Mouse (Mus musculus) neural tube, embryonic 14.5 days (tissue): ENCODE measurements around the gene Erc1. TPM values are rescaled to one million over a fixed set of nuclear protein-coding genes. Genes with fewer than 3 reads are reported as not detected.
"Not testable (repeated sequence)": the region's sequence is repeated elsewhere in the genome, so short reads cannot be mapped to it uniquely, and the experiment has no call there.

Experiments
- ATAC-seq: fragments of 200-750 bp; cut with Nextera tagmentation; 2 replicates; pipeline ENCODE4 v1.8.0; 2017; ENCODE audit warnings: low read depth, mild to moderate bottlenecking, moderate TSS enrichment, moderate library complexity
- H3K27ac ChIP-seq: fragments of 300-500 bp; sonication (generic); 2 replicates; pipeline ENCODE4 v1.5.1; 2014; ENCODE audit warnings: low read depth, mild to moderate bottlenecking, control low read depth, low read length, moderate library complexity, mixed read lengths
- H3K27me3 ChIP-seq: fragments of 300-500 bp; sonication (generic); 2 replicates; pipeline ENCODE4 v1.6.1; 2014; ENCODE audit warnings: low read length; ENCODE audit not compliant: control insufficient read depth, insufficient read depth
- H3K36me3 ChIP-seq: fragments of 300-500 bp; sonication (generic); 2 replicates; pipeline ENCODE4 v1.6.1; 2014; ENCODE audit warnings: low read length, mixed read lengths; ENCODE audit not compliant: control insufficient read depth, insufficient read depth
- H3K4me1 ChIP-seq: fragments of 300-500 bp; sonication (generic); 2 replicates; pipeline ENCODE4 v1.6.1; 2014; ENCODE audit warnings: low read length; ENCODE audit not compliant: control insufficient read depth, insufficient read depth
- H3K4me2 ChIP-seq: fragments of 300-500 bp; sonication (generic); 2 replicates; pipeline ENCODE4 v1.6.1; 2014; ENCODE audit warnings: mild to moderate bottlenecking, low read depth, low read length, control low read depth
- H3K4me3 ChIP-seq: fragments of 300-500 bp; sonication (generic); 2 replicates; pipeline ENCODE4 v1.5.1; 2014; ENCODE audit warnings: low read depth, low read length, control low read depth, mixed read lengths
- H3K9ac ChIP-seq: fragments of 300-500 bp; sonication (generic); replicated peaks from 2 replicates; pipeline ENCODE4 v1.6.1; 2014; ENCODE audit warnings: low read depth, mild to moderate bottlenecking, control low read depth, low read length, mixed read lengths
- H3K9me3 ChIP-seq: fragments of 300-500 bp; sonication (generic); 2 replicates; pipeline ENCODE4 v1.6.1; 2016; ENCODE audit warnings: low read length; ENCODE audit not compliant: control insufficient read depth
- WGBS: fragments of 180-500 bp; shearing (Covaris S2); extraction: QIAGEN DNeasy Blood & Tissue Kit; methylation state at CpG from one replicate; pipeline ENCODE4 v1.1.7; 2014; 5-methylcytosine and 5-hydroxymethylcytosine counted together
- polyA plus RNA-seq: library from polyadenylated mRNA; unstranded; fragments of >200 nt; fragmentation: Nextera tagmentation; extraction: Ambion mirVana; gene quantifications from 2 replicates; pipeline ENCODE4 v1.2.1, GENCODE M21; 2014

Gene Erc1
- polyA plus RNA-seq, 1 experiment from 2014 or later: 66.1 TPM

GRCm38 (mm10) chr6:119818541-119818940 lies 29.4 kb downstream of the Erc1 start:
- Histone ChIP-seq H3K4me3 (no peak overlapping the region), H3K9ac (no peak overlapping the region), H3K36me3 (no peaks in the 10 kb centered on the region), H3K4me1 (no peaks in the 10 kb centered on the region), H3K27me3 (no peaks in the 10 kb centered on the region), H3K9me3 (no peaks in the 10 kb centered on the region), H3K4me2 (no peak overlapping the region), H3K27ac (no peak overlapping the region)
- ATAC-seq: no peak
- 97% methylated on average over 4 of the region's 4 CpGs for WGBS

DNA sequence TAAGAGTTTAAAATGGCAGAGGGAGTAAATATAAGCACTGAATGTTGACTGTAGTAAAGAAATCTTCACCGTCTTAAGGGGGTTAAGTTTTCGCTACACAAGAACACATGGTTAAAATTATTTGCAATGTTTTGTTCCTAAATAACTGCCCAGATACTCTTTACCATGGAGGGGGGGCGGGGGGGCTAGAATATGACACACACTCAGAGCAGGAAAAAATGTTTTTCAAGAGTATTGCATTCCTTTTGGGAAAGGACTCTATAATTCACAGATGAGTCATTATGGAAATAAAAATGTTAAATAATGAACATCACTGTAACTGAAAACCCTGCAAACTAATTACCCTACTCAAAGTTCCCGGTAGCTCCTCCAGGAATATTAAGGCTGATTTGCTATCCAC lies 32.5 kb downstream of the Erc1 start:
- Histone ChIP-seq H3K27me3 (no peaks in the 10 kb centered on the region), H3K9ac (no peak overlapping the region), H3K9me3 (no peaks in the 10 kb centered on the region), H3K36me3 (no peaks in the 10 kb centered on the region), H3K4me2 (no peak overlapping the region), H3K4me1 (no peaks in the 10 kb centered on the region), H3K4me3 (no peak overlapping the region), H3K27ac (no peak overlapping the region)
- ATAC-seq: no peak
- 68% methylated on average over 4 of the region's 4 CpGs for WGBS

DNA sequence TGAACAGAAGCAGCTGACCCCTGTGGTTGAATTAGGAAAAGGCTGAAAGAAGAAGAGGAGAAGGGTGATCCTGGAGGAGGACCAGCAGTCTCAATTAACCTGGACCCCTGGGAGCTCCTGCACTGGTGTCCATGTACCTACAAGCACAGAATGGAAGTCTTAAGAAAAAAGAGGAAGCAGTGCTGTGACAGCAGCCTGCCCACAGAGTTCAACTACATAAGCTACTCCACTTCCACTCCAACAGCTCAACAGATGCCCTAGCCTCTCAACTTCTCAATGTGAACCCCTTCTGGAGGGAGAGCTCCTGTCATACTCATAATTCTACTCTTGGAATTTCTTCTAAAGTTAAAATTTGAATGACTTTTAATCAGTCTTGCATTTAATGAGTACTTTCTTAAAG lies 34.9 kb downstream of the Erc1 start:
- not testable (repeated sequence) for H3K36me3 ChIP-seq, H3K4me1 ChIP-seq, H3K4me3 ChIP-seq, H3K9ac ChIP-seq, H3K4me2 ChIP-seq, H3K9me3 ChIP-seq, ATAC-seq, H3K27me3 ChIP-seq, H3K27ac ChIP-seq

DNA sequence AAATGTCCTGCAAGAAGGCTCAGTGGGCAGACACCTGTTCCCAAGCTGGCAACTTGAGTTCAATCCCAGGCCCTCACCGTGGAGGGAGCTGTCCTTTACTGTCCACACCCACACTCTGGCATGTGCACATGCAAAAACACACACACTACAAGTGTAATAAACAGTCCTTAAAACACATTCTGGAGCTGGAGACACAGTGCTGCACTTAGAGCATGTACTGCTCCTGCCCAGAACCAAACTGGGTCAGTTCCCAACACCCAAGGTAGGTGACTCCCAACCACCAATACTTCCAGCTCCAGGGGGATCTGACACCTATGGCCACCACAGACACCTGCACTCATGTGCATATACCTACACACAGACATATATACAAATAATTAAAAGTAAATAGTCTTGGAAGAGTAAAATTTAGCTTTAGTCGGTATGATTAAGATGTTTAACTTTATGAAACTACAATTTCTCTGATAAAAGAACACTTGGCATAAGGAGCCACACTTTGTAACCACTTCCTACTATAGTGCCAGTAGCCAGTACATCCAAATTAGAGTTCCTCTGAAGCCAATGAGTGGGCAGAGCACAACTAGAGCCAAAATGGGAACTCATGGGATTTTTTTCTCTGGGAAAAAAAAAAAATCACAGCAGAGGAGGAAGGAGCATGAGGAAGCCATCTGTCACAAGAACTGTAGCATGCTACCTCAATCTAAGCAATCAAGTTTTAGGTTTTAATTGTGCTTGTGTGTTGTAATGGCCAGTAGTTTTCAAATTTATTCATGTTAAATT lies 39.1 kb downstream of the Erc1 start:
- no peaks in the 10 kb centered on the region for H3K9me3 ChIP-seq
- H3K4me3 ChIP-seq: no peak overlapping the region
- H3K27me3 ChIP-seq: no peaks in the 10 kb centered on the region
- WGBS: 92% methylated on average over 2 of the region's 2 CpGs
- H3K36me3 ChIP-seq: no peaks in the 10 kb centered on the region
- no peak overlapping the region for H3K9ac ChIP-seq
- H3K4me1 ChIP-seq: no peaks in the 10 kb centered on the region
- H3K4me2 ChIP-seq: no peak overlapping the region
- no peak overlapping the region for H3K27ac ChIP-seq
- no peak for ATAC-seq

- Histone ChIP-seq H3K4me1 (no peaks in the 10 kb centered on the region), H3K4me3 (no peak overlapping the region), H3K27ac (no peak overlapping the region), H3K4me2 (no peak overlapping the region), H3K9me3 (no peaks in the 10 kb centered on the region), H3K36me3 (no peaks in the 10 kb centered on the region), H3K9ac (no peak overlapping the region), H3K27me3 (no peaks in the 10 kb centered on the region)
- no peak for ATAC-seq
- 92% methylated on average over 2 of the region's 2 CpGs for WGBS
These were observed 44.7 kb downstream of the Erc1 start for GRCm38 (mm10) chr6:119803239-119803638.

DNA sequence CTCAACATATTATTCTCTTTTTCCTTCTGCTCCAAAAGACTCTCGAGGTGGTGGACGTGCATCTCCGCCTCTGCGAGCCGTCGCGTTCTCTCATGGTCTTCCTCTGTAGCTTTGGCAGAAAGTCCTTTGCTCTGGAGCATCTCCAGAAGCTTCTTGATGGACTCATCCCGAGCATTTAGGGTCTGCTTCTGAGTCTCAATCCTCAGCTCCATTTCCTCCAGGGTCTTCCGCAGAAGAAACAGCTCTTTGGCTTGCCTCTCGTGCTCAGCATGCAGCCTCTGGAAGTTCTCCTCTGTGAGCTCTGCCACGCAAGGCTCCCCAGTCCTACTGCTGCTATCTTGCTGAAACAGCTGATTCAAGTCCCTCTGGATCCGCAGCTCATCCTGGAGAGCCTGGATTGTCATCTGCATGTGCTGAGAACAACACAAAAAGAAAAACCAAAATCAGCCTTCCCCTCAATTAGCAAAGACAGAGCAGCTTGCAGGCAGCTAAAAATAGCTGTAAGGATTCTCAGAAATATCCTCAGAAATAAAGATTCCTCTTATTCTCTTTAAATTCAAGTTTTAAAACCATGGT lies 51.0 kb downstream of the Erc1 start:
- 91% methylated on average over 12 of the region's 12 CpGs for WGBS
- Histone ChIP-seq H3K9ac (no peak overlapping the region), H3K4me2 (no peak overlapping the region), H3K27me3 (no peaks in the 10 kb centered on the region), H3K9me3 (no peaks in the 10 kb centered on the region), H3K4me3 (no peak overlapping the region), H3K4me1 (no peaks in the 10 kb centered on the region), H3K27ac (no peak overlapping the region), H3K36me3 (no peaks in the 10 kb centered on the region)
- ATAC-seq: no peak

DNA sequence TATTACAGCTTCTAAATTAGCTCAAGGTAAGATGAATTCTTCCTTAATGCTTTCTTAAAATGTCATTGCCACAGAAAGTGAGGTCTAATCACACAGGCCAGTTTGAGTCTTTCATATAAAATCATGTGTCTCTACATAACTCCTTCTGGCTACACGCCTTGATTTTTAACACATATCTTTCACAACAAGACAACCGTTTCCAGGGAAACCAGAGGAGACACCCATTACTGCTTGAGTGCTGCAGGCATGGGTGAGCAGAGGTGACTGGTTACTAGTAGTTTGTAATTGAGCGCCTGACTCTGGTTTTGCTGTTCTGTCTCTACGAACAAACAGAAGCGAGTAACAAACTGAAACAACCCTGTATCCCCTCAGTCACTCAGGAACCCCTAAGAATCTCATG lies 51.7 kb downstream of the Erc1 start:
- no peaks in the 10 kb centered on the region for H3K36me3 ChIP-seq
- no peak for ATAC-seq
- no peaks in the 10 kb centered on the region for H3K9me3 ChIP-seq
- no peaks in the 10 kb centered on the region for H3K4me1 ChIP-seq
- H3K4me2 ChIP-seq: no peak overlapping the region
- H3K4me3 ChIP-seq: no peak overlapping the region
- no peak overlapping the region for H3K27ac ChIP-seq
- no peaks in the 10 kb centered on the region for H3K27me3 ChIP-seq
- 94% methylated on average over 5 of the region's 5 CpGs for WGBS
- no peak overlapping the region for H3K9ac ChIP-seq

- 47% methylated on average over 2 of the region's 2 CpGs for WGBS
- no peak overlapping the region for H3K4me2 ChIP-seq
- no peak overlapping the region for H3K4me3 ChIP-seq
- ATAC-seq: no peak
- H3K27me3 ChIP-seq: no peaks in the 10 kb centered on the region
- no peak overlapping the region for H3K27ac ChIP-seq
- H3K4me1 ChIP-seq: no peaks in the 10 kb centered on the region
- no peak overlapping the region for H3K9ac ChIP-seq
- H3K9me3 ChIP-seq: no peaks in the 10 kb centered on the region
- H3K36me3 ChIP-seq: no peaks in the 10 kb centered on the region
These were observed 55.4 kb downstream of the Erc1 start for GRCm38 (mm10) chr6:119792562-119792961.

DNA sequence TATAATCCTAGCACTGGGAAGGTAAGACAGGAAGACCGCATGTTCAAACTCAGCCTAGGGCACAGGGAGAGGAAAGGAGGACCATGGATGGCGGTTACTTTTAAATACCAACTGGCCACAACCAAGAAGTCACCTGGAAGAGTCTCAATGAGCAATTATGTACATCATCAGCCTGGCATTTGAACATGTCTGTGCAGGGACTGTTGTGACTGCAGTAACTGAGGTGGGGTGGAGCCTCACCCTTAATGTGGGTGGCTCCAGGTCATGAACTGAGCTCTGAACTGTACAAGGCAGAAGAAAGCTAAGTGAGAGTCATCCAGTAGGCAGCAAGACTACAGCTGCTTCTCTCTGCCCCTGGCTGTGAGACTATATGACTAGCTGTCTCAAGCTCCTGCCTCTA lies 65.6 kb downstream of the Erc1 start:
- H3K27me3 ChIP-seq: no peaks in the 10 kb centered on the region
- H3K27ac ChIP-seq: no peak overlapping the region
- no peak overlapping the region for H3K9ac ChIP-seq
- 92% methylated on average over 2 of the region's 2 CpGs for WGBS
- no peak for ATAC-seq
- no peaks in the 10 kb centered on the region for H3K9me3 ChIP-seq
- no peaks in the 10 kb centered on the region for H3K36me3 ChIP-seq
- H3K4me3 ChIP-seq: no peak overlapping the region
- H3K4me2 ChIP-seq: no peak overlapping the region
- no peaks in the 10 kb centered on the region for H3K4me1 ChIP-seq
